Mouse (Mus musculus) embryonic fibroblast, embryonic 13.5 days (primary cell): ENCODE measurements at regions not wholly inside any gene's neighbourhood (a gene's known extent, or its start where the extent isn't known, plus 50 kb on each side); places are given as distances from the start of the nearest gene placed in this dataset.

Experiments used
- CTCF ChIP-seq: IDR thresholded peaks from 2 replicates; pipeline ENCODE4 v1.5.1; 2011; ENCODE audit warnings: mild to moderate bottlenecking, control low read depth, low read length, moderate library complexity, borderline replicate concordance; ENCODE audit not compliant: insufficient read depth
- POLR2A ChIP-seq: IDR thresholded peaks from 2 replicates; pipeline ENCODE4 v1.6.1; 2011; ENCODE audit warnings: low read depth, mild to moderate bottlenecking, control low read depth, low read length, moderate library complexity

DNA sequence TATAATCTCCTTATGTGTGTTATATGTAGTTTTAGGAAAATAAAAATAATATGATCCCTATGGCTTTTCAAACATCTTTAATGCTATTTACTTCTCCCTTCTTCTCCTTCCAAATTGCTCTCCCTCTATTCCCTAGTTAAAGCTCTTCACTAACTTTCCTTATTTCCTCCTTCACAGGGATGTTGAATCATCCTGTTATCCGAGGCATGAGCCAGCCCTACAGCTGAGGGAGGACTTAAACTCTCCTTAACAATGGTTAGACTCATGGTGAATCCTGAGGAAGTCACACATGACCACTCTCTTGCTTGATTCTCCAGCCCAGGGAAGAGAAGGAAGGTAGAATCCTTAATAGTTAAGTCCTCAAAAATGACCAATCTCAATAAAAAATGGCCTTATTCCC, 188.0 kb upstream of the Tmtc4 start:
- no peak for TF ChIP-seq POLR2A
- TF ChIP-seq CTCF, result no peak
